Mouse (Mus musculus): ENCODE measurements at regions not wholly inside any gene's neighbourhood (a gene's known extent, or its start where the extent isn't known, plus 50 kb on each side); places are given as distances from the start of the nearest gene placed in this dataset.

DNA sequence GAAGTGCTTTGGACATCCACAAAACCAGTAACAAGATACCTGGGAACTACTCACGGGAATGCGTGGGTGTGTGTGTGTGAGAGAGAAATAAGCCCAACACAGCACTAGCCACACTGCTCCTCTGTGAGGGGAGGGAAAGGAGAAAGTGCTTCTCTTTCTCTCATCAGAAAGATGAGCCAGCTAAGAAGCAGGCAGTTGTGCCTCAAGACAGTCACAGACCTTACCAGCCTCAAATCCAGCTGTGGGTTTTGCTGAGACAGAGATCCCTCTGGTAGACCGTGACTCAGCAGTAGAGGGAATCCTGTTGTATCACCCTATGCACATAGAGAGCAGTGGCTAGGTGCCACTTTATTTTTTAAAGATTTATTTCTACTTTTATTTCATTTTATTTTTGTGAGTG is 326.7 kb upstream of the Slc30a5 start:
- Histone ChIP-seq H3K27ac (no peak overlapping the region), H3K9me3 (no peaks in the 10 kb centered on the region), H3K4me1 (no peaks in the 10 kb centered on the region), H3K9ac (no peak overlapping the region), H3K4me2 (no peak overlapping the region), H3K27me3 (replicated peaks) (no peaks in the 10 kb centered on the region), H3K4me3 (no peak overlapping the region), H3K36me3 (replicated peaks) (no peaks in the 10 kb centered on the region)
- ATAC-seq (replicated peaks): no peak
- WGBS: 88% methylated on average over 3 of the region's 3 CpGs

DNA sequence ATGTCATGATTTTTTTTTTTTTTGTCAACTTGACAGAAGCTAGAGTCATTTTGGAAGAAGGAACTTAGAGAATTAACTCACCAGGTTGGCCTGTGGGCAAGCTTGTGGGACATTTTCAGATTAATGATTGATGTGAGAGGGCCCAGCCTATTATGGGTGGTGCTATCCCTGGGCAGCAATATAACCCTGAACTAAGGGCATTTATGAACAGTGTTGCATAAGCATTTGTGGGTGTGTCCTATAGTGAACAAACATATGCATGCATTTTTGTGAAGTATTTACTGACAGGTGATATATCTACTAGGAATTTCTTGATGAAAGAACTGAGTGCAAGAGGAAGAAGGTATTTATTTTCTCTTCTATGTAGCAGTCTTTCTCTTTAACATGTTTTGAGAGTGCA is 320.5 kb upstream of the Slc30a5 start:
- Histone ChIP-seq H3K9me3 (no peaks in the 10 kb centered on the region), H3K27ac (no peak overlapping the region), H3K36me3 (replicated peaks) (no peaks in the 10 kb centered on the region), H3K4me1 (no peaks in the 10 kb centered on the region), H3K27me3 (replicated peaks) (no peaks in the 10 kb centered on the region), H3K9ac (no peak overlapping the region), H3K4me3 (no peak overlapping the region), H3K4me2 (no peak overlapping the region)
- no peak for ATAC-seq (replicated peaks)

DNA sequence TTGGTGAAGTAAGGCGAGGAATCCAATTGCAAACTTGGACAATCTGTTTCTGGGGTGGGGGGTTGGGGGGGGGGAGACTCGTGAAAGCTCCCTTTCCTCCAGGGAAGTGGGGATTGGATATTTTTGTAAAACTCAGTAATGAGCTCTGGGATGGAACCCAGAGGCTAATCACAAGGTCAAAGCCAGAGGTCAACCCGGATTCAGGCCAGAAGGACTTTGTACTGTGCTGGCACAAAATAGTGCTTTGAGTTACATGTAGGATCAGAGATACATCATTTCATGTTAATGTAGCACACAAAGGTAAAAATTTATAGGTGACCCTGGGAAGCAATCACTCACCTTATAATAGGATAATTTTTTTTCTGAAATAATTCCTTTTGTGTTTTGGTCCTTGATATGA is 309.5 kb upstream of the Slc30a5 start:
- no peaks in the 10 kb centered on the region for H3K27me3 ChIP-seq (replicated peaks)
- no peak overlapping the region for H3K4me2 ChIP-seq
- H3K4me1 ChIP-seq: no peaks in the 10 kb centered on the region
- no peak for ATAC-seq (replicated peaks)
- no peak overlapping the region for H3K4me3 ChIP-seq
- H3K9ac ChIP-seq: no peak overlapping the region
- H3K36me3 ChIP-seq (replicated peaks): no peaks in the 10 kb centered on the region
- H3K27ac ChIP-seq: no peak overlapping the region
- 69% methylated on average over 3 of the region's 3 CpGs for WGBS
- H3K9me3 ChIP-seq: no peaks in the 10 kb centered on the region

DNA sequence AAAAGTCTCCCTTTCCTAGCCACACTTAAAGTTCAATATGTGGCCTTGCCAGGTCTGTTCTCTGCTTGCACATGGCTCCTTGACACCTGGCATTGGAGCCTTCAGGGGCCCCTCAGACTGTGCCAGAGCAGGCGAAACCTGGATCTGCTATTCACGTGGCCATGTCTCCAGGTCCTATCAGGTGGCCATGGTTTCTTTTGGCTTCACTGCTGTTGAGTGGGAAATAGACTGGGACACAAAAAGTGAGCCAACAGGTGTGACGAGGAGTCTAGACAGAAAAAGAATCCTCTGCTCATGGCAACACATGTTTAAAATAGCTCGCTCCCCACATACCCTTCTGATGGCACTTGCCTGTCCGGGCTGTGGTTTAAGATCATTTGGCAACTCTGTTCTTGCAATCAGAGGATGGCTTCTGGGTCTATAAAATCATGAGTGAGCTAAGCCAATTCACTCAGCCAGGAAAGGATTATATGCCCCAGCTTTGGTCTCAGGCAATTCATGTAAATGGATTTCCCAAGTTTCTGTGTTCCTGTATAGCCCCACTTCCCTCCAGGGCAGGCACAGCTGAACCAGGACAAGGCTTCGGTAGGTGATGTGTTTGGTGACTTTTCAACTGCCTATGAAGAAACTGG is 309.0 kb upstream of the Slc30a5 start:
- H3K36me3 ChIP-seq (replicated peaks): no peaks in the 10 kb centered on the region
- H3K27me3 ChIP-seq (replicated peaks): no peaks in the 10 kb centered on the region
- no peaks in the 10 kb centered on the region for H3K4me1 ChIP-seq
- no peaks in the 10 kb centered on the region for H3K9me3 ChIP-seq
- no peak overlapping the region for H3K4me3 ChIP-seq
- H3K27ac ChIP-seq: no peak overlapping the region
- H3K9ac ChIP-seq: no peak overlapping the region
- no peak for ATAC-seq (replicated peaks)
- WGBS: 84% methylated on average over 6 of the region's 6 CpGs
- no peak overlapping the region for H3K4me2 ChIP-seq

DNA sequence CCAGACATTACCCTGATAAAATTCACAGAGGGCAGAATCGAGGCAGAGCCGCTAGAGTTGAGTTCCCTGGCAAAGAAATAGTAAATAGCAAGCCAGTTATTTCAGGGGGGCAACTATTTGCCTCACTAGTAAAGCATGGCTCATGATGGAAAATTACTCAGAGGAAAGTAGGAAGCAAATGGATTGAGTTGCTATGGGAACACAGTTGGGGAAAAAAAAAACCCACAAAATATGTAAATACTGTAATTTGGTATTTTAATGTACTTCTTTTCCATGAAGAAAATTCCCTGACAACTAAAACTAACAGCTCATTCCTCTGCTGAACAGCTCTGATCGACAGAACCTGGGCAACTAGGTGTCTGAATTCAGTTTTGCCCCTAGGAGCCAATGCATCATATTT is 296.2 kb upstream of the Slc30a5 start:
- H3K9ac ChIP-seq: no peak overlapping the region
- H3K36me3 ChIP-seq (replicated peaks): no peaks in the 10 kb centered on the region
- no peaks in the 10 kb centered on the region for H3K9me3 ChIP-seq
- H3K4me1 ChIP-seq: no peaks in the 10 kb centered on the region
- no peak for ATAC-seq (replicated peaks)
- 80% methylated on average over 3 of the region's 3 CpGs for WGBS
- no peaks in the 10 kb centered on the region for H3K27me3 ChIP-seq (replicated peaks)
- H3K27ac ChIP-seq: no peak overlapping the region
- H3K4me2 ChIP-seq: no peak overlapping the region
- H3K4me3 ChIP-seq: no peak overlapping the region

DNA sequence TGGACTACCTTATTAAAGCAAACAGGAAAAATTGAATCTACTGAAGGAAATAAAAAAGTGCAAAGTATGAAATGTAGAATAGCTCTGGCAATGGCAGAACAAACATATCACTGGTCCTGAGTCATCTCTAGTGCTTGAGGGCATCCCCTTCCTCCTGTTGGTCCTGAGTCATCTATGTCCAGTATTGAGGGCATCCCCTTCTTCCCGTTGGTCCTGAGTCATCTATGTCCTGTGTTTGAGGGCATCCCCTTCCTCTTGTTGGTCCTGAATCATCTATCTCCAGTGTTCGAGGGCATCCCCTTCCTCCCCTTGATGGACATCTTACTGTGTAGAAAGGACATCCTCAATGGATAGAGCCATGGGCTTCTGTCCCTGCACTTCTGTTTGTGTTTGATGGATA is 294.6 kb upstream of the Slc30a5 start:
- H3K36me3 ChIP-seq (replicated peaks): no peaks in the 10 kb centered on the region
- H3K4me3 ChIP-seq: no peak overlapping the region
- H3K9ac ChIP-seq: no peak overlapping the region
- WGBS: 86% methylated on average over 2 of the region's 2 CpGs
- no peaks in the 10 kb centered on the region for H3K4me1 ChIP-seq
- no peak overlapping the region for H3K27ac ChIP-seq
- H3K27me3 ChIP-seq (replicated peaks): no peaks in the 10 kb centered on the region
- no peak for ATAC-seq (replicated peaks)
- H3K9me3 ChIP-seq: no peaks in the 10 kb centered on the region
- no peak overlapping the region for H3K4me2 ChIP-seq

DNA sequence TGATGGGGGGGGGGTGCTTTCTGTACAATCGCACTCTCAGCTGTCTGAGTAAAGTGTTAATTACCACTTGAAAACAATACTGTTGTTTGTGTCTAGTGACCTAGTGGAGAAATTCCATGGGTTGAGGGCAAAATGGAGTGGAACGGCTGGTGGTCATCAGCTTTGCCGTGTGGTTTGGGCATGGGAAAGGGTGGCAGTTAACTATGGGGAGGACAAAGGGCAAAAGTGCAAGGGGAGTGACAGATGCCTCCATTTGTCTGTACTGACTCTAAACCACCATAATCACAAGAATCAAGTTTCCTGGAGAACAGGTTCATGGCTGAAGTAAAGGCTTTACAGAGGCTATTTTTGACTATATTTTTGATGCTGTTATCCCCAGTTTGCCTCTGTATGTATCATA is 294.0 kb upstream of the Slc30a5 start:
- no peaks in the 10 kb centered on the region for H3K9me3 ChIP-seq
- H3K4me2 ChIP-seq: no peak overlapping the region
- H3K4me3 ChIP-seq: no peak overlapping the region
- H3K9ac ChIP-seq: no peak overlapping the region
- H3K4me1 ChIP-seq: no peaks in the 10 kb centered on the region
- H3K36me3 ChIP-seq (replicated peaks): no peaks in the 10 kb centered on the region
- WGBS: 85% methylated on average over 3 of the region's 3 CpGs
- H3K27me3 ChIP-seq (replicated peaks): no peaks in the 10 kb centered on the region
- no peak for ATAC-seq (replicated peaks)
- H3K27ac ChIP-seq: no peak overlapping the region

DNA sequence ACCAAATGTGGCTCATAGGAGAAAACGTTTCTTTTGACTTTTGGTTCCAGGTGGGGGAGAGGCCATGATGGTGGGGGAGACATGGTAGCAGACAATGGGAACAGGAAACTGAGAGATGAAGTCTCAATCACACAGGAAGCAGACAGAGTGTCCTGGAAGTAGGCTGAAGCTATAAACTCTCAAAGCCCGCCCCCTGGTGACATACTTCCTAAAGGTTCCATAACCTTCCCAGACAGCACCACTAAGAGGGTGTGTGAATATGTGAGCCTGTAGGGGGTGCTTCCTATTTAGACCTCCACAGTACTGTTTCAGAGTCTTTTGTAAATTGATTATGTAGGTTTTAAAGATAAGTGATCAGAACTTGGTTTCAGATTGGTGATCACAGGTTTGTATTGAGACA is 284.1 kb upstream of the Slc30a5 start:
- WGBS: 76% methylated on average over 2 of the region's 2 CpGs
- no peak for ATAC-seq (replicated peaks)
- no peaks in the 10 kb centered on the region for H3K27me3 ChIP-seq (replicated peaks)

DNA sequence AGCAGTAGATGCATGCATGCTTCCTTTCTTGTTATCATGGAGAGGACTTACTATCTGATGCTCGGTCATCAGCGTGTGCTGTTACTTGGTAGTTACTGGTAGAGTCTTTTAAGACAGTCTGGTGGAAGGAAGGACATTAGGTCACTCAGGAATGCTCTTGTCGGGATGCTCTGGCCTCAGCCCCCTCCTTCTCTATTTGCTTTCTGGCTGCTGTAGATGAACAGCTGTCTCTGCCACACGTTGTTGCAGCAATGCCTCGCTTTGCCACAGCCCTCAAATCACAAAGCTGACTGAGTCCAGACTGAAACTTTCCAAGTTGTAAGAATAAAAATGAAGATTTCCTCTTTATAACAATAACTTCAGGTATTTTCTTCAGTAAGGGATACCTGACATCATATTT is 282.1 kb upstream of the Slc30a5 start:
- Histone ChIP-seq H3K36me3 (replicated peaks) (no peaks in the 10 kb centered on the region), H3K4me1 (no peaks in the 10 kb centered on the region), H3K4me2 (no peak overlapping the region), H3K9ac (no peak overlapping the region), H3K27me3 (replicated peaks) (no peaks in the 10 kb centered on the region), H3K9me3 (no peaks in the 10 kb centered on the region), H3K4me3 (no peak overlapping the region), H3K27ac (no peak overlapping the region)
- WGBS: 78% methylated on average over 5 of the region's 5 CpGs
- ATAC-seq (replicated peaks): no peak

More for the DNA sequence above, 284.1 kb upstream of the Slc30a5 start:
- H3K9ac ChIP-seq: no peak overlapping the region
- H3K4me3 ChIP-seq: no peak overlapping the region
- H3K4me2 ChIP-seq: no peak overlapping the region
- H3K4me1 ChIP-seq: no peaks in the 10 kb centered on the region
- H3K36me3 ChIP-seq (replicated peaks): no peaks in the 10 kb centered on the region
- no peak overlapping the region for H3K27ac ChIP-seq
- no peaks in the 10 kb centered on the region for H3K9me3 ChIP-seq

DNA sequence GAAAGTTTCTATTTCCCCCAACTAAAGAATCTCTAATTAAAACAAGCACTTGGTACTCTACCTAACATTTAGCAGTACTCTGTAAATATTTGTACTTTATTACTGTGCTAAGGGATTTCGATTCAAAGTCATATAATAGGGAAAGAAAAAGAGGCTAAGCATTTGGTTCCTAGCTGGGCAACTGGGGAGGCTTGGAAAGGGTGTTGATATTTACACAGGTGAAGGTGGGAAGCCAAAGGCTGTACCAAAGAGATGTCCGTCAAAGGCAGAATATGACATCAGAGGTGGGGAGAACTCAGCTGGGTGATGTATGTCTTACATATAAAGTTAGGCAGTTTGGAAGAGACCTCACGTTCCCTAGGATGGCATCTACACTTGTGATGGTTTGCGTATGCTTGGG is 278.9 kb upstream of the Slc30a5 start:
- no peak overlapping the region for H3K9ac ChIP-seq
- no peak for ATAC-seq (replicated peaks)
- H3K27me3 ChIP-seq (replicated peaks): no peaks in the 10 kb centered on the region
- H3K36me3 ChIP-seq (replicated peaks): no peaks in the 10 kb centered on the region
- H3K4me1 ChIP-seq: no peaks in the 10 kb centered on the region
- H3K4me3 ChIP-seq: no peak overlapping the region
- H3K27ac ChIP-seq: no peak overlapping the region
- no peak overlapping the region for H3K4me2 ChIP-seq
- 86% methylated on average over 4 of the region's 4 CpGs for WGBS
- H3K9me3 ChIP-seq: no peaks in the 10 kb centered on the region

DNA sequence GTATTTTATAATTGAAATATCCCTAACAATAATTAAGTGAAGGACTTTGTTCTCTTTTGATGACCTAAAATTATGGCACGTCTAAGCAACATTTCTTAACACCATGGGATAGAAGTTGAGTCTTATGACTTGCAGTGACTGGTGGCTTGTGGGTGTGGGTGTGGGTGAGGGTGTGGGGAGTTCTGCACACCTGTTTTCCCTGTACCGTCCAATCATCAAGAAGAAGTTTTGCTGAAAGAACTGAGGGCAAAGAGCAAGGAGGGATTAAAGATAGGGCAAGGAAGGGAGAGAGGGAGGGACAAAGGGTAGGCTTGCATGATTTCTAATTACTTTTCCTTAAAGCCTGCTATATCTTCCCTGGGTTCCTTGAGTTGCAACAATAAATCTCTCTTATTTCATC is 278.5 kb upstream of the Slc30a5 start:
- WGBS: 85% methylated on average over 2 of the region's 2 CpGs
- Histone ChIP-seq H3K27me3 (replicated peaks) (no peaks in the 10 kb centered on the region), H3K36me3 (replicated peaks) (no peaks in the 10 kb centered on the region)

DNA sequence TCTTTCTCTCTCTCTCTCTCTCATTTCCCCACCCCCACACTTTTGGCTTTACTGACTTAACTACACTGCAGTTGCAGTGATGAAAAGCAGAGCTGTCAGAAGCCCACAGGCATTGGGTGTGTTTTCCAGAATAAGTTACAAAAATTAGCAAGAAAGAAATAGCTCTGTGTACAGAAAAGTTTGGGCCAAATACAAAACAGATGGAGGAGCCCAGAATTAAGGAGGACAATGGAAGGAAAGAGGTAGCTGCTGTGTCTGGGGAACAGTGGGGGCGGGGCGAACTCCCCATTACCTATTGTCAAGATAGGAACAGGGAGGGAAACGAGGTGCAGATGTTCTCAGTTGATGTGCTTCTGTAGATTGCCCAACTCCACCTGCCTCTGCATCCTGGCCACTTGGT is 267.4 kb upstream of the Slc30a5 start:
- Histone ChIP-seq H3K36me3 (replicated peaks) (no peaks in the 10 kb centered on the region), H3K27me3 (replicated peaks) (no peaks in the 10 kb centered on the region), H3K4me1 (no peaks in the 10 kb centered on the region), H3K9me3 (no peaks in the 10 kb centered on the region), H3K4me2 (no peak overlapping the region), H3K9ac (no peak overlapping the region), H3K27ac (no peak overlapping the region), H3K4me3 (no peak overlapping the region)
- no peak for ATAC-seq (replicated peaks)
- WGBS: 66% methylated on average over 3 of the region's 3 CpGs

More for the DNA sequence above, 278.5 kb upstream of the Slc30a5 start:
- Histone ChIP-seq H3K4me1 (no peaks in the 10 kb centered on the region), H3K9ac (no peak overlapping the region), H3K9me3 (no peaks in the 10 kb centered on the region), H3K4me2 (no peak overlapping the region), H3K27ac (no peak overlapping the region), H3K4me3 (no peak overlapping the region)
- ATAC-seq (replicated peaks): no peak

DNA sequence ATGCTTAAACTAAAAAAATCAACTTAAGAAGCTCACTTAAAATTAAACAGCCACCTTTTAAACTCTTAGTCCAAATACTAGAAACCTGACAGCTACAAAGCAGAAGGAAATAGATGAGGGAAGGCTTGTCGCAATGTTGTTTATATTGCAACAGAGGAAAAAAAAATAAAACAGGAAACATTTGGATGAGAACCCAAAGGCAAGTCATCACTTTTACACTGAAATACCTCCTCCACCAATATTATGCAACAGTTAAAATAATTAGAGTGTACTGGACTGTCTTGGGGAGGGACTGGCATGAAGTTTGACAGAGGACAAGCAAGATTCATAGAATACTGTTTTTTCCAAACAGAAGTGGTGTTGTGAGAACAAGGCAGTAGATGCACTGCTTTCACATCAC is 263.6 kb upstream of the Slc30a5 start:
- no peak for ATAC-seq (replicated peaks)

More for the DNA sequence above, 263.6 kb upstream of the Slc30a5 start:
- Histone ChIP-seq H3K27me3 (replicated peaks) (no peaks in the 10 kb centered on the region), H3K9me3 (no peaks in the 10 kb centered on the region), H3K4me1 (no peaks in the 10 kb centered on the region), H3K36me3 (replicated peaks) (no peaks in the 10 kb centered on the region), H3K4me2 (no peak overlapping the region), H3K9ac (no peak overlapping the region), H3K4me3 (no peak overlapping the region), H3K27ac (no peak overlapping the region)
- 89% methylated on average over 1 of the region's 1 CpGs for WGBS
